Mouse (Mus musculus): ENCODE data around the gene Abcc4.

DNA sequence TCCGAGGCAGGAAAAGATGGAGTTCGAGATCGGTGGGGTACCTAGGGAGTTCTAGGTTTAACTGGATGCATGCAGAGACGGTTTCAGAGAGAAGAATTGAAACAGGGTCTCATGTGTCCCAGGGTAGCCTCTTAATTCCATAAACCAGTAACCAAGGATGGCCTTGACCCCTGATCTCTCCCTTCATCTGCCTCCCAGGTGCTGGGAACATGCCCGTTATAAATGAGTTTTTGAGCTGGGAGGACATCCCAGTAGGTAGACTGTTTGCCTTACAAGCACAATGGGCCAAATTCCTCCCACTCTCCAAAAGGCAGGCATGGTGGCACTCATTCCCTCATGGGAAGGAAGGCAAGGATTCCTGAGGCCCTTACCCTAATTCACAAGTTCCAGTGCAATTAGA is 2.1 kb upstream of the Abcc4 start:
- no peak for TF ChIP-seq EP300 (IDR thresholded peaks at IDR 0.05; ENCODE audit: low read depth)
- no peak for TF ChIP-seq CTCF (IDR thresholded peaks at IDR 0.05; ENCODE audit: low read depth)

Data from liver, postnatal 0 days (tissue).